Mouse (Mus musculus): Measurements from ENCODE around the gene Actl11.

Actl11 gene

DNA sequence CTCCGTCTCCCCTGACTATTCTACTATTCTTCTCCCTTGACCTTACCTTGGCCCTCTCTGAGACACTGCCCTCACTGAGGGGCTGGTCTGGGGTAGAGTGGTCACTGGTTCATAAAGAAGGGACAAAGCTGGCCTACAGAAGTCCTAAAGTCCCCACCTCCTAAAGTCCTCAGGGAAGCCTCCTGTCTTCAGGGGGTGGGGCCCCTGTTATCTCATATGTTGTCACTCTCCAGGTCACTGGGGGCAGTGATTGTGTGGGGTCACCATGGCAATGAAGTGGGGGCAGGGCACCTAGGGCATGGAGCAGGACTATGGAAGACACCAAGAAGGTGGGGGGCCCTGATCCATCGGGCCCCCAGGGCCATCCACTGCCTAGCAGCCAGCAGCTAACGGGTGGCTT is at the start of gene Actl11:
Gene Actl11 (plus strand): TSS at position 301 of the 400 bp plus-strand sequence.
- no peak for DNase-seq (ENCODE audit: low read depth, low spot score)

DNA sequence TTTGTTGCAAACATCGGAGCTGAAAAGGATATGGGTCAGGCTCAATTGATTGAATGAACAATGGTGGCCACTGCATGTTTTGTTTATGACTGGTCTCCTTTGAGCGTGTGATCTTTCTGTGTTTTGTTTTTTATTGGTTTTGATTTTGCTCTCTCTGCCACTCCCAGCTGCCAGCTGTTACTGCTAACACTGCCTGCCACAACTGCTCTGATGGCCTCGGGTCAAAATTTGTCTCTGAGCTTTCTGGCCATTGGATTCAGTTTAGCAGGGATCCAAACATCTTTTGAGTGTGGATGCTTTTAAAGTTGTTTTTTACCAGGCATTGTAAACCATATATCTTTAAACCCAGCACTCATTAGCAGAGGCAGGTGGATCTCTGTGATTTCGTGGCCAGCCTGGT is 47.9 kb upstream of the Actl11 start:
- DNase-seq (ENCODE audit: low read depth, low spot score): no peak

DNA sequence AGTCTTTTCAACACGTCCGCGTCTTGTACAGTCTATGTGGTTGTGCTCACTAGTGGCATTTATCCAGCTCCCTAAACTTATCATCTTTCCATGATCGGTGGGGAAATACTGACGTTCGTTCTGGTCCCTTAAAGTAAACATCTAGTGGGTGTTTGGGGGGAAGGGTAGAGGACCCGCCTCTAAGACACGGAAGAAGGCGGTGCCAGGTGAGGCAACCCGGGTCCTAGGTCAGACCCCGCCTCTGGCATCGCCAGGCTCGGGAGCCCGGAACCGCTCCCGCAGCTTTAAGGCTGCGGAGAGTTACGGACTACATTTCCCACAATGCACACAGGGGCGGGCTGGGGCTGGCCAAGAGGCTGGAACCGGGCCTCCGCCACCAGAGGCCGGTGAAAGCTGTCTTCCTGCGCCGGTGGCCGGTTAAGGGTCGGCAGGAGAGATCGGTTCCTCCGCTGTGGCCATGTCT is 40.4 kb upstream of the Actl11 start, which contains the start of gene Mon1a:
Gene Mon1a (plus strand): TSS at position 348 of the 463 bp plus-strand sequence.
- DNase-seq (ENCODE audit: low read depth, low spot score): peak; percentile 98

DNA sequence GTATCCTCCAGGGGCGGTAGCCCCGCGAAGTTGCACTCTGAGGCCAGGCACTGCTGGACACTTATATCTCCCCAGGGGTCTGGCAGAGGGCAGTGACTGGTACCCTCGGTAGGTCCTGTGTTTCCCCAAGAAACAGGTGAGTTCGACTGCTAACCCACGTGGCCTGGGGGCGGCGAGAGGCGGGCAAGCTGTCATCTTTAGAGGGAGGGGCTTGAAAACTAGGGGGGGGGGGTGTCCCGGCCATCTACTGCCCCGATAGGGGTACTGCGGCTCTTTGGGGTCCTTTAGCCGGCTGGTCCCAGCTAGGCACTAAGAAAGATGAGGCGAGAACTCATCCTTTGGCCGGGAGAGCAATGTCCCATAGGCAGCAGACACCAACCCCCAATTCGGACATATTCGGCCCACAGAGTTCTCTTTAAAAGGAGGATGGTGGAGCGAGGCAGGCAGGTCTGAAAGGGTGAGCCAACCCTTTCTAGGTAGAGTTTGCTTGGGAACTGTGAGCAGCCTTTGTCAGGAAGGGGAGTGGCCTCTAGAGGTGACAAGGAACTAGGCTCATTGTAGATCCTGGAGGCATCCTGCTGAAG is 39.9 kb upstream of the Actl11 start:
- peak; percentile 65 for DNase-seq (ENCODE audit: low read depth, low spot score)

DNA sequence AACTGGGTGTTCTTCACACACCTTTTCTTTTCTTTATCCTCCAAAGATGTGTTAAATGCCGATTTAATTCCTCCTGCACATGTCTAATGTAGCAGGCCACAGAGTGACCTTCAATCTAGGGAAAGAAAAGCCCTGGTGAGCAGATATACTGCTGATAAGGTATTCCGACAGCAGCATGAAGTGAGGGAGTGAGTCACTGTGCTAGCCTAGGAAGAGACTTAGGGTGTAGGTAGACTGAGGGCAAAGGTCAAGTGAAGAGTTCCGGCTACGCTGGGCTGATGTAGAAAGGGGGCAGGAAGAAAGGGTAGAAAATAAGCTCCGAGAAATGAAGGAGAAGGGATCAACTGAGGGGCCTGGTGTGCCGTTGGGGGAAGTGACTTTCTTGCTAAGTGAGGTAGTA is 38.0 kb upstream of the Actl11 start:
- no peak for DNase-seq (ENCODE audit: low read depth, low spot score)

DNA sequence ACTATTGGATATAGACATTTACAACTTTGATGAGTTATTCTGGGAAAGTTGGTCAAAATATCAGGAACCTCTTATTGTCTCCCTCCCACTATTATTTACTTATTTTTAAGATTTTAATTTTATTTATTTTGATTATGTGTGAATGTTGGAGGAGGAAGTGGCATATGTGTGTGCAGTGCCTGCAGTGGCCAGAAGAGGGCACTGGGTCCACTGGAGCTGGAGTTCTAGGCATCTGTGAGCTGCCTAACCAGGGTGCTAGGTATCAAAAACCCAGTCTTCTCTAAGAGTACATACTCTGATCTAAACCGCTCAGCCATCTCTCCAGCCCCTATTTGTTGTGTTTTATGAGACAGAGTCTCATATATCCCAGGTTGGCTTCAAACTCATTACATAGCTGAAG is 37.2 kb upstream of the Actl11 start:
- no peak for DNase-seq (ENCODE audit: low read depth, low spot score)

DNA sequence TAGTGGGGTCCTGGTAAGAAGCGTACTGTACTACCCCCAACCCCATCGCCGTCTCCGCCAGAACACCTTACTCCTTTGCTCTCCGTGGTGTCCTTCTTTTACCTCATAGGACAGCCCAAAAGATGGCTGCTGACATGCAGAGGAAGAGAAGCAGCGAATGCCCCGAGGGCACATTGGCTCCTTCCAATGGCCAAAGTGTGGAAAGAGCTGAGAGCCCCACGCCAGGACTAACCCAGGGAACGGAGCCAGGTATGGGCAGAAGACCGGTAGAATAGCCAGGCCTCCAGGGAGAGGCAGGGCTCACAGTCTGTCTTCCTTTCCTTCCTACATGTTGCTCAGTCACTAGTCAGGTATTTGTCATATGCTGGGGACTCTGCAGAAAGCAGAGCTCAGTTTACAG is 29.7 kb upstream of the Actl11 start:
- no peak for DNase-seq (ENCODE audit: low read depth, low spot score)

DNA sequence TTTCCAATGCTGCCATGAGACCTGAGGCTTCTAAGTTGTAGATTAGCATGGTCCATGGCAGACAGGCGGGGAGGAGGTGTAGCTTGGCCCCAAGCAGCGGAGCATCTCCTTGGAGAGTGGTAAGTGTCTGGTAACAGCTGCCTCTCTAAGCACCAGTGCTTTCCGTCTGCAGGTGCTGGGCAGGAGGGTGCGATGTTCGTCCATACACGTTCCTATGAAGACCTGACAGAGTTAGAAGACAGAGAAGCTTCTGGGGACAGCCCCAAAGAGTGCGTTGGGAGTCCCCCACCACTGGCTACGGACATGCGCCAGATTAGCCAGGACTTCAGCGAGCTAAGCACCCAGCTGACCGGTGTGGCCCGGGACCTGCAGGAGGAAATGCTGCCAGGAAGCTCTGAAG is 28.4 kb upstream of the Actl11 start:
- DNase-seq (ENCODE audit: low read depth, low spot score): no peak

DNA sequence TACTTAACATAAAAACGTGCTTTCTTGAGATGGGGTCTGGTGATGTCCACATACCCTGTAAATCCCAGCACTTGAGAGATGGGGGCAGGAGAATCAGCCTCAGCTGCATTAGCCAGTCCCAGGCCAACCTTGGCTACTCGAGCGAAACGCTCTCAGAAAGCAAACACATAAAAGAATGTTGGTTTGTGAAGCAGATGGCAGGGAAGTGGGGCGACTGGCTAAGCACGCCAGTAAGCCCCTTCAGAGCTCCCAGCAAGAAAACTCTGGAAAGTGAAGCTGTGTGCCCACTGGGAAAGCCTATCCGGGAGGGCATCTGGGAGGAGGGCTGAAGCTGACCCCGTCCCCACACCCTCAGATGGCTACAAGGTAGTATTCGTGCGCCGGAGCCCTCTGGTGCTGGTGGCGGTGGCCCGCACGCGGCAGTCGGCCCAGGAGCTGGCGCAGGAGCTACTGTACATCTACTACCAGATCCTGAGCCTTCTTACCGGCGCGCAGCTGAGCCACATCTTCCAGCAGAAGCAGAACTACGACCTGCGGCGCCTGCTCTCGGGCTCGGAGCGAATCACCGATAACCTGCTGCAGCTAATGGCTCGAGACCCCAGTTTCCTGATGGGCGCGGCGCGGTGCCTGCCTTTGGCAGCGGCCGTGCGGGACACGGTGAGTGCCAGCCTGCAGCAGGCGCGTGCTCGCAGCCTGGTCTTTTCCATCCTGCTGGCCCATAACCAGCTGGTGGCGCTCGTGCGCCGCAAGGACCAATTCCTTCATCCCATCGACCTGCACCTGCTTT is 27.2 kb upstream of the Actl11 start:
- peak; percentile 95 for DNase-seq (ENCODE audit: low read depth, low spot score)

DNA sequence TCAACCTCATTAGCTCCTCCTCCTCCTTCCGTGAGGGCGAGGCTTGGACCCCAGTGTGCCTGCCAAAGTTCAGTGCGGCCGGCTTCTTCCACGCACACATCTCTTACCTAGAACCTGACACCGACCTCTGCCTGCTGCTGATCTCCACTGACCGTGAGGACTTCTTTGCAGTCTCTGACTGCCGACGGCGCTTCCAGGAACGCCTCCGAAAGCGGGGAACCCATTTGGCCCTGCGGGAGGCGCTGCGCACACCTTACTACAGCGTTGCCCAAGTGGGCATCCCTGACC is 26.7 kb upstream of the Actl11 start:
- no peak for DNase-seq (ENCODE audit: low read depth, low spot score)

DNA sequence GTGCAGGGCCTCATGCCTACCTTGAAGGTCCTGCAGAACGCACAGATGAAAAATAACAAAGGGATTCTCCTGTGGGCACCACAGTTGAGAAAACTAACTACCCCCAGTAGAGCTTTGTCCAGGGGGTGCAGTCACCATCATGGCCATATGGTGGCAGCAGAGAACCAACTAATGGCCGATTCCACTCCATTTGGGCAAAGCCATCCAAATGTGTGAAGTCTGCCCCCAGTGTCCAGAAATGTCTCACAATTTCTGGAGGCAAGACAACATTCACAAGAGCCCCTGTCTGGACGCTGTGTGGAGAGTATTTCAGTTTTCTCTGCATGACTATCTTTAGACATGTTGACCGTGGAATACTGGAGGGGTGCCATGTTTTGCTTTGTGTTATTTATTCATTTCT is 23.5 kb upstream of the Actl11 start:
- peak; percentile 91 for DNase-seq (ENCODE audit: low read depth, low spot score)

DNA sequence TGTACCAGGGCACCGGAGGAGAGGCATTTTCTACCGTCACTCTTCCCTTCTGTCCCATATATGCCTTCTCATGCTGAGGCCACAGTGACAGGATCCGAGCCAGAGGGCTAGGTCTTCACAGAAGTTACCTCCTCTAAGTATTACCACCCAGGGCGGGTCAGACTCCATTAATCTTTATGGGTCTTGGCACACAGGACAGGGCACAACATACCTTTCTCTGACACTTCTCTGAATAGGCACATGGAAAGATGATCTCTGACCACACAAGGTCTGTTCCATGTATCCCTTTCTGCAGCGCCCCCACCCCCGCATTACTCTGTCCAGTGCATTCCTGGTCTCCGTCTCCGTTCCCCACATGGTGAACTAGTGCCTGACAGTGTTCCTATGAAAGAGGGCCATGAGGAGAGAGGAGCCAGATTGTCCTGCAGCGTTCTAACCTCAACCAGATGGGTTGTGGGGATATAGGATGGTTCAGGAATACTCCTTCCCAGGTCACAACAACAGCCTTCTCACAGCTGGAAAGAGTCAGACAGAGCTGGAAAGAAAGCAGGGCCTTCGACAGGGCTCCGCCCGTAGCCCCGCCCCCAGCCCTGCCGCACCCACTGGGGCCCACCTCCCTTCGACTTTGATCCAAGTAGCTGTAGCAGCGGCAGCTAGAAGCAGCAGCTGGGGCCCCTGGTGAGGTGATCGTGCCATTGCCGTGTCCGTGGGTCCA is 21.9 kb upstream of the Actl11 start, which contains the start of gene Mst1r:
Gene Mst1r (plus strand): TSS at position 622 of the 715 bp plus-strand sequence.
- DNase-seq (ENCODE audit: low read depth, low spot score): peak; percentile 22

DNA sequence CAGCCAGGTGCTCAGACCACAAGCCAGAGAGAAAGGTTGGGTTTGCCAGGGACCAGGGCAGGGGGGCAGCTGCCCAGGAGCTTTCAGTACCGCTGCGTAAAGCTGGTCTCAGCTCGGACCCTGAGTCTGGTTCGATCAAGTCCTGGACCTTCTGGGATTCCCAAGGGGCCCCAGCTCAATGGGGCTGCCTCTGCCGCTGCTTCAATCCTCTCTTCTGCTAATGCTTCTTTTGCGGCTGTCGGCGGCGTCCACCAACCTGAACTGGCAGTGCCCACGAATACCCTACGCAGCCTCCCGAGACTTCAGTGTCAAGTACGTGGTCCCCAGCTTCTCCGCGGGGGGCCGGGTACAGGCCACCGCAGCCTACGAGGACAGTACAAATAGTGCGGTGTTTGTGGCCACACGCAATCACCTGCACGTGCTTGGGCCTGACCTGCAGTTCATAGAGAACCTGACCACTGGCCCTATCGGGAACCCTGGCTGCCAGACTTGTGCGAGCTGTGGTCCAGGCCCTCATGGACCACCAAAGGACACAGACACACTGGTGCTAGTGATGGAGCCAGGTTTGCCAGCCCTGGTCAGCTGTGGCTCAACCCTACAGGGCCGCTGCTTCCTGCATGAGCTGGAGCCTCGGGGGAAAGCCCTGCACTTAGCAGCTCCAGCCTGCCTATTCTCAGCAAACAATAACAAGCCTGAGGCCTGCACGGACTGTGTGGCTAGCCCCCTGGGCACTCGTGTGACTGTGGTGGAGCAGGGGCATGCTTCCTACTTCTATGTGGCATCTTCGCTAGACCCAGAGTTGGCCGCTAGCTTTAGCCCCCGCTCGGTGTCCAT is 21.1 kb upstream of the Actl11 start:
- DNase-seq (ENCODE audit: low read depth, low spot score): no peak

DNA sequence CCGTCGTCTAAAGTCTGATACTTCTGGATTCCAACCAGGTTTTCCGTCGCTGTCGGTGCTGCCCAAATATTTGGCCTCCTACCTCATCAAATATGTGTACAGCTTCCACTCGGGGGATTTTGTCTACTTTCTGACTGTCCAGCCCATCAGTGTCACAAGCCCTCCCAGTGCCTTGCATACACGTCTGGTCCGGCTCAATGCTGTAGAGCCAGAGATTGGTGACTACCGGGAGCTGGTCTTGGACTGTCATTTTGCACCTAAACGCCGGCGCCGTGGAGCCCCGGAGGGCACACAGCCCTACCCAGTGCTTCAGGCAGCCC is 20.5 kb upstream of the Actl11 start:
- DNase-seq (ENCODE audit: low read depth, low spot score): no peak

DNA sequence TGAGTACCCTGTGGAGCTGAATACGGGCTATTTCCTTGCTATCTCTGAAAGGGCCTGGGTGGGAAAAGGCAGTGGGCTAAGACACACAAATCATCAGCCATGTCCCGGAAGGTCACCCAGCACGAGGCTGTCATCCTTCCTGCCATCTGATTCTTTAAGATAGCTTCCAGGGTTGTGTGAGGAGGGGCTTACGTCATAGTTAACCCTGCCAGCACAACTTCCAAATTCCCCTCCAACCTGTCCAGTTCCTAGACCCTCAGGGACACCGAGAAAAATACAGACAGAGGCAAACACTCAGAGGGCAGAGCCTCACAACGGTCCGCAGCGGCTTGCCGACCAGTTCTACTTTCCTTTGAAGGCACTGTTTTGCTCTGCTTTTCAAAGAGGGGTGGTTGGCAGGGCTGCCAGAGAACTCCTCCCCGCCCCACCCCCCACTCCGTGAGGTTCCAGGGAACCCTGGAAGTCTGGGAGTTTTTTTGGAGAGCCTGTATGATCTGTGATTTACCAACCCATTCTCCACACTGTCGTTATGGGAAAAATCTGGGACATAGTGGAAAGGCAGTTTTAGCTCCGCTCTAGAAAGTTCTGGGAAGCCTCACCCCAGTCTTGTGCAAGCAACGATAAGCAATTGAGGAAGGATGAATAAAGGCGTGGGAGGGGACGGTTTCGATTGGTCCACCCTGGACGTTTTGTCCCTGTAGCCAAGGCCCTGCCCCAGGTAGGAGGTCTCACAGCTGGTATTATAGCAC is 19.7 kb upstream of the Actl11 start:
- DNase-seq (ENCODE audit: low read depth, low spot score): no peak

DNA sequence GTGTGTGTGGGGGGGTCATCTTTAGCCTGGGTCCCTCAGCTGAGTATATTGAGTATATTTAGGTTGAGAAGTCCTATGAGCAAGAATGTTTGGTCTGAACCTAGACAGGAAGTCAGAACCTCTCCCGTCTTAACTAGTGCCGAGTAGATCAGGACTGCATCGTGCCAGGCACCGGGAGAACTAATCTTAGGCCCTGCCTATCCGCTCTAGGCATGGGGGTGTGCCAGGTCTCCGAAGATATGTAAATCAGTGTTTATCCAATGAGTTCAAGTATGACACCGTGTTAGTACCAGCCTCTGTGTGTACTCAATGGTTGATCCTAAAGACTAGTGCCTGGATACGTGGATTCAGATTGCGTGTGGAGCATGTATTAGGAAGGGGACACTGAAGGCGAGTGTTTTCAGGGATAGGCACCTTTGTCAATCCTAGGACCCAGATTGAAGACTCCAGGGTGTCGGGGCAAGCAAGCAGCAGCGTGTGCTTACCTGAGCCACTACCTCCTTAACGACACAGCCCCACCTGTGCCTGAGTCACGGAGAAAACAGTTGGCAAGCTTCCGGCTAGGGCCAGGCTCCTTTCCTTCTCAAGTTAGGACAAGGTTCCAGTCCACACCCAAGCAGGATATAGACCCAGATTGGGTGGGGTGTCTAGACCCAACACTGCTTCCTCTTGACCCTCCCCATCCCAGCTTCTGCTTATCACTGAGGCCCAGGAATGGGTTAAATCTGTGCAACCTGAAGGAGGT is 18.1 kb upstream of the Actl11 start:
- DNase-seq (ENCODE audit: low read depth, low spot score): no peak

DNA sequence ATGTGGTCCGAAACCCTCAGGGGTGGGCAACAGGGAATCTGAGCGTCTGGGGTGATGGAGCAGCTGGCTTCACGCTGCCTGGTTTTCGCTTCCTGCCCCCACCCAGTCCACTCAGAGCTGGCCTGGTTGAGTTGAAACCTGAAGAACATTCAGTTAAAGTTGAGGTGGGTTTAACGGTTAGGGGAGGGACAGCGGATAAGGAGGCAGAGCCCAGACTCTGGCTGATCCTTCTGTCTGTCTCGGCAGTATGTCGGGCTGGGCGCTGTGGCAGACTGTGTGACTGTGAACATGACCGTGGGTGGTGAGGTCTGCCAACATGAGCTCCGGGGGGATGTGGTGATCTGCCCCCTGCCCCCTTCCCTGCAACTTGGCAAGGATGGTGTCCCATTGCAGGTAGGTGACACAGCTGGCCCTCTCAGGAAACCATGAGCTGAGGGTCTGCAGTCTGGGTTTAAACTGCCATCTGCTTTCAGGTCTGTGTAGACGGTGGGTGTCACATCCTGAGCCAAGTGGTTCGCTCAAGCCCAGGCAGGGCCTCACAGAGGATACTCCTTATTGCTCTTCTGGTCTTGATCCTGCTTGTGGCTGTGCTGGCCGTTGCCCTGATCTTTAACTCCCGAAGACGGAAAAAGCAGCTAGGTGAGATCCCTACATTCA is 13.4 kb upstream of the Actl11 start:
- no peak for DNase-seq (ENCODE audit: low read depth, low spot score)

DNA sequence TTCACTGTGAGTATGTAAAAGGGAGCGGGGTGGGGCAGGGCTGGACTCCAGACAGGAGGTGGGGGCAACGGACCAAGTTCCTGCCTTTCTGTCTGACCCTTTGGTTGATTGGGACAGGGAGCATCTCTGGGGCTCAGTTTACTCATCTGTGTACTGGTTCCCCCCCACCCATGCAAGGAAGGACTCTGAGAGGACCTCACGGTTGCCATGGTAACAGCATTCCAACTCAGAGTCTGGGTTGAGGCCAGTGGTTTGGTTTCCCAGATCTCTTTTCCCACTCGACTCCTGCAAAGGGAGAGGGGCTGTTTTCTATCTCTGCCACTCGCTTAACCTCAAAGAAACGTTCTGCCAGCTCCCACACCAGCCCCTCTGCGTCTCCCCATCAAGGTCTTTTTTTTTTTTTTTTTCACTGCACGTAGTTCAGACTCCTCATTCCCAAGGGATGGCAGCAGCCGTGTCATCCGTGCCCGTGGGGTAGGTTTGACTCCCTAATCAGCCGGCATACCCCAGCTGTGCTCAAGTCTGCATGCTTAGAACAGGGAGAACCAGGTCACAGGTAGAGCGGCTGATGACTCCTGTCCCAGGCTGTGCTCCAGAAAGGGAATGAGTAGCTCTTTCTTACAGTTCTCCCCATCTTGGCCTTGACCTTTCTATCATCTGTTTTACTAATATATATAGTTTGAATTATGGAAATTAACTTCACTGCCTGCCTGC is 10.2 kb upstream of the Actl11 start:
- peak; percentile 78 for DNase-seq (ENCODE audit: low read depth, low spot score)

DNA sequence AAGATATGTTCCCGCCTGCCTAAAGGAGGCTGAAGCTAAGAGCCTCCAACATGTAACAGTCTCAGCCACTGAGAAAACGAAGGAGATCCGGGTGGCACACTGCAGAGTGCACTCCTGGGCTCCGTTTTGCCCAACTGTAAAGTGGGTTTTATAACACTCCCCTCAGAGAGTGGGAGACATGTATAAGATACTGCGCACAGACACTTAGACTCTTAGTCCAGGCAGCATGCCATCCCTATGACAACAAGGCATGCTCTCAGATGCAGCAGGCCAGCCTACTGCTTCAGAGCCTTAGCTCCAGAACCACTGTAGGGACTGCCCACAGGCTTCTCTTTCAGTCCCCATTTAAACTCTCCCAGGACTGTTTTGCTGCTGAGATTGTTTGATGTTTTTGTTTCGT is 9.4 kb upstream of the Actl11 start:
- DNase-seq (ENCODE audit: low read depth, low spot score): peak; percentile 61
